In genomic region chr8:69710624-69711023, GRCm38 (mm10) we compare ENCODE assay signal across 8 mouse cellular contexts. TPM values are rescaled to one million over a fixed set of nuclear protein-coding genes. Genes with fewer than 3 reads are reported as not detected.
DNase-seq lines count a peak whose midpoint lies in the region; ATAC-seq and TF ChIP-seq lines count a peak whose summit lies in the region.
"Not testable (repeated sequence)": the region's sequence is repeated elsewhere in the genome, so short reads cannot be mapped to it uniquely, and the experiment has no call there.

Gene Zfp869, minus strand, starts transcription at chr8:69710724.

- TF ChIP-seq EP300 in MEL (IDR thresholded peaks at IDR 0.05; ENCODE audit: low read depth in 1 of 2, low read length in 2 of 2), result not testable (repeated sequence)

- not testable (repeated sequence) for TF ChIP-seq RAD21 in MEL (IDR thresholded peaks at IDR 0.05; ENCODE audit: low read depth, low read length)

- not testable (repeated sequence) for H3K4me2 ChIP-seq in heart, embryonic 16.5 days (ENCODE audit: low read depth, low read length); intestine, embryonic 15.5 days (replicated peaks); lung, embryonic 16.5 days (ENCODE audit: low read depth, low read length); neural tube, embryonic 12.5 days (replicated peaks)

- H3K27ac ChIP-seq in MEL (ENCODE audit: control insufficient read depth, low read depth, low read length); embryonic facial prominence, embryonic 10.5 days (replicated peaks); heart, embryonic 16.5 days (ENCODE audit: low read length); intestine, embryonic 15.5 days; lung, embryonic 16.5 days (ENCODE audit: low read length); neural tube, embryonic 12.5 days: not testable (repeated sequence)

- peaks cover 7 to 29% of the 10 kb centered on the region in 2 experiments for H3K36me3 ChIP-seq in MEL (ENCODE audit: control insufficient read depth in 1 of 2, insufficient read depth in 2 of 2, low read length in 2 of 2)
- H3K36me3 ChIP-seq in embryonic facial prominence, embryonic 10.5 days (replicated peaks), result peaks cover 84% of the 10 kb centered on the region
- H3K36me3 ChIP-seq in heart, embryonic 16.5 days (ENCODE audit: control insufficient read depth, insufficient read depth), result peaks cover 53% of the 10 kb centered on the region
- H3K36me3 ChIP-seq in intestine, embryonic 15.5 days, result peaks cover 43% of the 10 kb centered on the region
- peaks cover 45% of the 10 kb centered on the region for H3K36me3 ChIP-seq in lung, embryonic 16.5 days (ENCODE audit: control insufficient read depth, insufficient read depth, low read length)
- H3K36me3 ChIP-seq in neural tube, embryonic 12.5 days, result peaks cover 59% of the 10 kb centered on the region

- H3K79me2 ChIP-seq in MEL (ENCODE audit: control insufficient read depth, insufficient read depth, low read length, poor library complexity), result peaks cover 27% of the 10 kb centered on the region

- not testable (repeated sequence) for TF ChIP-seq CTCF in MEL (IDR thresholded peaks at IDR 0.05 in 2 of 3, conservative IDR thresholded peaks at IDR 0.05 in 1 of 3; ENCODE audit: control insufficient read depth in 1 of 3, insufficient read depth in 1 of 3, low read depth in 2 of 3, low read length in 3 of 3, poor library complexity in 1 of 3, severe bottlenecking in 1 of 3)

- not testable (repeated sequence) for H3K4me1 ChIP-seq in MEL (ENCODE audit: control insufficient read depth in 1 of 2, insufficient read depth in 2 of 2, low read length in 2 of 2); embryonic facial prominence, embryonic 10.5 days; lung, embryonic 16.5 days (replicated peaks; ENCODE audit: control insufficient read depth, insufficient read depth, low read length); neural tube, embryonic 12.5 days
- peaks cover 12% of the 10 kb centered on the region for H3K4me1 ChIP-seq in heart, embryonic 16.5 days (ENCODE audit: control insufficient read depth, insufficient read depth, low read length)
- peaks cover 12% of the 10 kb centered on the region for H3K4me1 ChIP-seq in intestine, embryonic 15.5 days (replicated peaks)

- intact Hi-C loops in left cerebral cortex, postnatal 14 days (cut with DNase I), result not testable (repeated sequence)

- not testable (repeated sequence) for TF ChIP-seq POLR2A in MEL (IDR thresholded peaks at IDR 0.05; ENCODE audit: control insufficient read depth in 1 of 2, insufficient read depth in 1 of 2, low read depth in 1 of 2, low read length in 2 of 2, poor library complexity in 1 of 2)

- DNase-seq in MEL (ENCODE audit: low read depth, low spot score); embryonic facial prominence, embryonic 10.5 days (ENCODE audit: low spot score); gastrocnemius, adult 18-20 months (ENCODE audit: low spot score); left cerebral cortex, postnatal 14 days (ENCODE audit: low spot score in 2 of 2): not testable (repeated sequence)

- H3K9me3 ChIP-seq in MEL (replicated peaks; ENCODE audit: insufficient read depth, low read length); embryonic facial prominence, embryonic 10.5 days; intestine, embryonic 15.5 days; lung, embryonic 16.5 days (ENCODE audit: control insufficient read depth, low read length); neural tube, embryonic 12.5 days: not testable (repeated sequence)
- H3K9me3 ChIP-seq in heart, embryonic 16.5 days (replicated peaks; ENCODE audit: control insufficient read depth, low read length), result peaks cover 14% of the 10 kb centered on the region

- H3K9ac ChIP-seq in MEL (ENCODE audit: control insufficient read depth, low read depth, low read length, poor library complexity, severe bottlenecking); heart, embryonic 16.5 days (ENCODE audit: low read length); intestine, embryonic 15.5 days; lung, embryonic 16.5 days (ENCODE audit: low read length); neural tube, embryonic 12.5 days: not testable (repeated sequence)

- 98% methylated on average over 10 of the region's 10 CpGs for WGBS in embryonic facial prominence, embryonic 10.5 days
- 96% methylated on average over 10 of the region's 10 CpGs for WGBS in heart, embryonic 16.5 days
- WGBS in intestine, embryonic 15.5 days, result 96% methylated on average over 10 of the region's 10 CpGs
- WGBS in lung, embryonic 16.5 days, result 96% methylated on average over 10 of the region's 10 CpGs
- WGBS in neural tube, embryonic 12.5 days, result 93% methylated on average over 10 of the region's 10 CpGs

- ATAC-seq in heart, embryonic 16.5 days (replicated peaks; ENCODE audit: extremely low read depth, insufficient read depth, low FRiP score); intestine, embryonic 15.5 days; lung, embryonic 16.5 days (ENCODE audit: low read depth); neural tube, embryonic 12.5 days (ENCODE audit: low FRiP score, low read depth): not testable (repeated sequence)

- not testable (repeated sequence) for H3K27me3 ChIP-seq in MEL (ENCODE audit: control insufficient read depth in 1 of 2, insufficient read depth in 2 of 2, low read length in 2 of 2); embryonic facial prominence, embryonic 10.5 days (replicated peaks; ENCODE audit: low read depth, poor library complexity, severe bottlenecking); heart, embryonic 16.5 days (ENCODE audit: control insufficient read depth, insufficient read depth, low read length); intestine, embryonic 15.5 days (replicated peaks); lung, embryonic 16.5 days (ENCODE audit: control insufficient read depth, insufficient read depth, low read depth, low read length); neural tube, embryonic 12.5 days (replicated peaks)

- H3K4me3 ChIP-seq in MEL (ENCODE audit: control insufficient read depth in 1 of 2, insufficient read depth in 1 of 2, low read depth in 2 of 2, low read length in 2 of 2); embryonic facial prominence, embryonic 10.5 days; heart, embryonic 16.5 days (ENCODE audit: low read length); intestine, embryonic 15.5 days (replicated peaks); lung, embryonic 16.5 days (ENCODE audit: low read length); neural tube, embryonic 12.5 days: not testable (repeated sequence)

RNA-seq across cellular contexts. Expression of gene Zfp869, which starts in this region (rescaled TPM):
- total RNA-seq in MEL (2012; rRNA removed), result 15.7 and 17.9 TPM in 2 replicates
- 10 to 100 TPM in 1 of 2 experiments, not detected in 1; 13.0 TPM for polyA plus RNA-seq in MEL (2012; ENCODE audit: insufficient read depth in 1 of 2, insufficient read length in 2 of 2, low read depth in 1 of 2, low replicate concordance in 2 of 2, missing spikeins in 1 of 2)
- 33.1 and 33.7 TPM in 2 replicates for polyA plus RNA-seq in embryonic facial prominence, embryonic 10.5 days (2016; fragmentation: Nextera tagmentation; extraction: Ambion mirVana)
- total RNA-seq in gastrocnemius, adult 18-20 months (2021), result 10 to 100 TPM; 15.3 to 15.9 TPM
- 19.8 and 20.4 TPM in 2 replicates for polyA plus RNA-seq in heart, embryonic 16.5 days (2015; fragmentation: Nextera tagmentation; extraction: Ambion mirVana)
- polyA plus RNA-seq in intestine, embryonic 15.5 days (2015; fragmentation: Nextera tagmentation; extraction: Ambion mirVana), result 23.2 and 24.3 TPM in 2 replicates
- 10 to 100 TPM; 15.8 to 16.0 TPM for total RNA-seq in left cerebral cortex, postnatal 14 days (2021)
- polyA plus RNA-seq in lung, embryonic 16.5 days (2015; fragmentation: Nextera tagmentation; extraction: Ambion mirVana), result 27.7 and 28.2 TPM in 2 replicates
- polyA plus RNA-seq in neural tube, embryonic 12.5 days (2016; fragmentation: Nextera tagmentation; extraction: Ambion mirVana), result 27.2 and 27.7 TPM in 2 replicates
